Mouse (Mus musculus) ES-Bruce4 (cell line): ENCODE measurements around the gene Nbl1. TPM values are rescaled to one million over a fixed set of nuclear protein-coding genes. Genes with fewer than 3 reads are reported as not detected.

Experiments
- H3K27ac ChIP-seq: 2 replicates; pipeline ENCODE4 v1.5.1; 2012; ENCODE audit warnings: low read length, inconsistent platforms; ENCODE audit not compliant: insufficient read depth
- H3K27me3 ChIP-seq: 2 replicates; pipeline ENCODE4 v1.6.1; 2012; ENCODE audit warnings: mild to moderate bottlenecking, low read length, inconsistent platforms; ENCODE audit not compliant: control insufficient read depth, poor library complexity, insufficient read depth, severe bottlenecking
- H3K36me3 ChIP-seq: 2 replicates; pipeline ENCODE4 v1.6.1; 2012; ENCODE audit warnings: inconsistent platforms, mild to moderate bottlenecking, low read length, moderate library complexity; ENCODE audit not compliant: control insufficient read depth, poor library complexity, insufficient read depth, severe bottlenecking
- H3K4me1 ChIP-seq: one replicate; pipeline ENCODE4 v1.8.1; 2011; ENCODE audit warnings: low read length; ENCODE audit not compliant: control insufficient read depth, insufficient read depth
- H3K4me3 ChIP-seq: 2 replicates; pipeline ENCODE4 v1.5.1; 2011; ENCODE audit warnings: low read depth, mild to moderate bottlenecking, low read length
- H3K9ac ChIP-seq: 2 replicates; pipeline ENCODE4 v1.6.1; 2012; ENCODE audit warnings: low read depth, mild to moderate bottlenecking, inconsistent platforms; ENCODE audit not compliant: poor library complexity, severe bottlenecking
- H3K9me3 ChIP-seq: replicated peaks from 2 replicates; pipeline ENCODE4 v1.6.1; 2012; ENCODE audit warnings: mild to moderate bottlenecking, low read length, inconsistent platforms; ENCODE audit not compliant: control insufficient read depth, poor library complexity, insufficient read depth, severe bottlenecking
- CTCF ChIP-seq: IDR thresholded peaks from one replicate; pipeline ENCODE4 v1.8.1; 2011; ENCODE audit warnings: low read depth, low read length
- EP300 ChIP-seq: IDR thresholded peaks from 2 replicates; pipeline ENCODE4 v1.6.1; 2011; ENCODE audit warnings: low read depth, low read length; ENCODE audit not compliant: insufficient read depth
- POLR2A ChIP-seq: IDR thresholded peaks from one replicate; pipeline ENCODE4 v1.8.1; 2011; ENCODE audit warnings: low read length; ENCODE audit not compliant: insufficient read depth
- polyA plus RNA-seq: library from polyadenylated mRNA; stranded (reverse); fragments of >200 nt; gene quantifications from 2 replicates; pipeline ENCODE4 v1.2.4, GENCODE M21; 2011; ENCODE audit warnings: low read depth; ENCODE audit not compliant: missing spikeins, insufficient read depth, insufficient read length

The Nbl1 gene
- polyA plus RNA-seq, 1 experiment, result 5.1 TPM

- peaks cover 10% of the 10 kb centered on the region for H3K27me3 ChIP-seq
- no peaks in the 10 kb centered on the region for H3K4me1 ChIP-seq
- TF ChIP-seq EP300, result no peak
- no peak for TF ChIP-seq POLR2A
- TF ChIP-seq CTCF, result no peak
- no peak overlapping the region for H3K27ac ChIP-seq
- no peaks in the 10 kb centered on the region for H3K9me3 ChIP-seq
- H3K36me3 ChIP-seq, result no peaks in the 10 kb centered on the region
- no peak overlapping the region for H3K9ac ChIP-seq
- no peak overlapping the region for H3K4me3 ChIP-seq
Measured at GRCm38 (mm10) chr4:139095406-139095805, 2.6 kb upstream of the Nbl1 start.

GRCm38 (mm10) chr4:139093196-139093530, 370 bp upstream of the Nbl1 start:
- no peaks in the 10 kb centered on the region for H3K9me3 ChIP-seq
- H3K4me3 ChIP-seq, result peak overlapping the region; percentile 53
- H3K36me3 ChIP-seq, result no peaks in the 10 kb centered on the region
- no peaks in the 10 kb centered on the region for H3K4me1 ChIP-seq
- TF ChIP-seq EP300, result no peak
- no peak for TF ChIP-seq CTCF
- TF ChIP-seq POLR2A, result no peak
- no peak overlapping the region for H3K27ac ChIP-seq
- H3K27me3 ChIP-seq, result peaks cover 10% of the 10 kb centered on the region
- H3K9ac ChIP-seq, result peak overlapping the region; percentile 84

GRCm38 (mm10) chr4:139091478-139092355, 1.1 kb downstream of the Nbl1 start:
- peak overlapping the region; percentile 51 for H3K4me3 ChIP-seq
- no peaks in the 10 kb centered on the region for H3K4me1 ChIP-seq
- peaks cover 10% of the 10 kb centered on the region for H3K27me3 ChIP-seq
- no peak overlapping the region for H3K27ac ChIP-seq
- TF ChIP-seq CTCF (no peak), EP300 (no peak), POLR2A (no peak)
- H3K36me3 ChIP-seq, result no peaks in the 10 kb centered on the region
- peak overlapping the region; percentile 84 for H3K9ac ChIP-seq
- no peaks in the 10 kb centered on the region for H3K9me3 ChIP-seq

- TF ChIP-seq CTCF (no peak), EP300 (no peak), POLR2A (no peak)
- no peak overlapping the region for H3K4me3 ChIP-seq
- peaks cover 10% of the 10 kb centered on the region for H3K27me3 ChIP-seq
- H3K4me1 ChIP-seq, result no peaks in the 10 kb centered on the region
- H3K9ac ChIP-seq, result no peak overlapping the region
- H3K27ac ChIP-seq, result no peak overlapping the region
- H3K36me3 ChIP-seq, result no peaks in the 10 kb centered on the region
- no peaks in the 10 kb centered on the region for H3K9me3 ChIP-seq
Measured at GRCm38 (mm10) chr4:139091066-139091465, 1.7 kb downstream of the Nbl1 start.

DNA sequence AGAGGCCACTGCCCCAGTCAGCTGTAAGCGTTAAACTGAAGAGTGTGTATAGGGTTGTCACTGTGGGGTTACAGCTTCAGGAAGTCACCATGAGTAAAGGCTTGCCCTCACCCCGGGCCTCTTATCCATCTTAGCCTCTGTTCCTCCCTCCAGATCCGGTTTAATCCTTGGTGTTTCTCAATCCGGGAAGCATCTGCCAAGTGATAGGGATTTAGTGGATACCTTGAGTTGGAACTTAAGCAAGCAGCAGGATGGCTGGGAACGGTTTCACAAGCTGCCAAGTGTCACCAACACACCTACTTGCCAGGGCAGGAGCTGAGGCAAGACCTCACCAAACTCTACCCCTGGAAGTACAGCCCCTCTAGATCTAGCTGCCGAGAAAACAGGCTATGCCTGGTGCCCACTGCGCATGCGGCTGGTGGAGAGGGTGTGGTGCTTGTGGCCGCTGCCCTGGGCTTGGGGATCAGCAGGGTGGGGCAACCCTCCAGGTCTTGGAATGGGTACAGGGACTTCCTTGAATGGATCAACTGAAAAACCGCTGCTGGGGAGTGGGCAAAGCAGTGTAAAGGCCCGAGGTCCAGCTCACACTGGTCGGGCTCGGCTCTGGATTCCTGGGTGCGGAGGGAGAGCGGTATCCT, 2.4 kb downstream of the Nbl1 start:
- TF ChIP-seq EP300 (no peak), POLR2A (no peak), CTCF (no peak)

GRCm38 (mm10) chr4:139088982-139089671, 3.7 kb downstream of the Nbl1 start:
- Histone ChIP-seq H3K9ac (no peak overlapping the region), H3K4me1 (no peaks in the 10 kb centered on the region), H3K36me3 (no peaks in the 10 kb centered on the region), H3K27me3 (peaks cover 10% of the 10 kb centered on the region), H3K27ac (no peak overlapping the region), H3K4me3 (no peak overlapping the region), H3K9me3 (no peaks in the 10 kb centered on the region)
- TF ChIP-seq EP300 (no peak), POLR2A (no peak), CTCF (no peak)

More for the DNA sequence above, 2.4 kb downstream of the Nbl1 start:
- no peak overlapping the region for H3K4me3 ChIP-seq
- no peaks in the 10 kb centered on the region for H3K4me1 ChIP-seq
- H3K27ac ChIP-seq, result no peak overlapping the region
- H3K9ac ChIP-seq, result no peak overlapping the region
- no peaks in the 10 kb centered on the region for H3K9me3 ChIP-seq
- H3K36me3 ChIP-seq, result no peaks in the 10 kb centered on the region
- H3K27me3 ChIP-seq, result peaks cover 10% of the 10 kb centered on the region
